27 mouse cellular contexts compared by ENCODE assay signal in the genomic region with DNA sequence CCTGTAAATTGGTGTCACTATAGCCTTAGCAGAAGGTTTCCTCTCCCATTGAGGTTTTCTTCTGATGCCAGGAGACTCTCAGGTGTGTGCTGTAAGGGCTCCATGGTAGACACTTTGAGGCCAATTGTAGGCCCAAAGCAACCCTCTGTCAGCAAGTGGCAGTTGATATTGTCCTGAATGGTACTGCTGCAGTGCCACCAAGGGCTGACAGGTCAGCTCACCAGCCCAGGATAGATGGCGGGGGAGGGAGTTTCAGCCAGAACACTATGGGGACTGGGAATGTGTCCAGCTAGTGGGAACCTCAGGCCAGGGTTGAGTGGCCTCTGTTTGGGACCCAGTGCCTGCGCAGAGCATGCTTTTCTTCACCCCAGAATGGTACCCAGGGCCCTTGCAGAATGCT. TPM values are rescaled to one million over a fixed set of nuclear protein-coding genes. Genes with fewer than 3 reads are reported as not detected.
A peak's percentile ranks its signal among the peaks of the same experiment; 100 is the strongest.
DNase-seq lines count a peak whose midpoint lies in the region; ATAC-seq and TF ChIP-seq lines count a peak whose summit lies in the region.
"Had no signal": no experiment of that assay in that cellular context is flagged by ENCODE, and none has a peak within 500 bp of the region (broad histone marks: within the 10 kb centered on the region; RNA-seq: fewer than 3 reads in every experiment).

No protein-coding gene starts in this region.

- H3K27me3 ChIP-seq in hindbrain, embryonic 13.5 days = no peaks in the 10 kb centered on the region
- H3K27me3 ChIP-seq in hindbrain, embryonic 14.5 days (ENCODE audit: control insufficient read depth, insufficient read depth, low read length) = no peaks in the 10 kb centered on the region
- no peaks in the 10 kb centered on the region for H3K27me3 ChIP-seq in midbrain, postnatal 0 days (ENCODE audit: insufficient read depth, low read length)
- no peaks in the 10 kb centered on the region for H3K27me3 ChIP-seq in midbrain, embryonic 15.5 days (replicated peaks)
- H3K27me3 ChIP-seq: embryonic facial prominence, embryonic 12.5 days; limb, embryonic 12.5 days; neural tube, embryonic 15.5 days had no signal

- 94% methylated on average over 2 of the region's 2 CpGs for WGBS in hindbrain, embryonic 13.5 days
- WGBS in hindbrain, embryonic 14.5 days = 82% methylated on average over 2 of the region's 2 CpGs
- WGBS in midbrain, postnatal 0 days = 93% methylated on average over 2 of the region's 2 CpGs
- 93% methylated on average over 2 of the region's 2 CpGs for WGBS in midbrain, embryonic 15.5 days

- no peak for ATAC-seq in hindbrain, embryonic 13.5 days (ENCODE audit: low FRiP score)
- ATAC-seq in hindbrain, embryonic 14.5 days (ENCODE audit: low FRiP score) = no peak
- no peak for ATAC-seq in midbrain, postnatal 0 days (ENCODE audit: low FRiP score)
- no peak for ATAC-seq in midbrain, embryonic 15.5 days (replicated peaks)
- ATAC-seq: forebrain, embryonic 14.5 days; intestine, postnatal 0 days had no signal

- peaks cover 48% of the 10 kb centered on the region for H3K4me1 ChIP-seq in hindbrain, embryonic 13.5 days (replicated peaks)
- peaks cover 31% of the 10 kb centered on the region for H3K4me1 ChIP-seq in hindbrain, embryonic 14.5 days (replicated peaks; ENCODE audit: control insufficient read depth, insufficient read depth, low read length)
- H3K4me1 ChIP-seq in midbrain, postnatal 0 days (ENCODE audit: insufficient read depth, low read length) = peaks cover 17% of the 10 kb centered on the region
- peaks cover 48% of the 10 kb centered on the region for H3K4me1 ChIP-seq in midbrain, embryonic 15.5 days

- no peak overlapping the region for H3K27ac ChIP-seq in hindbrain, embryonic 13.5 days
- H3K27ac ChIP-seq in hindbrain, embryonic 14.5 days = no peak overlapping the region
- 0 out of 2 replicates have a peak overlapping the region, but pooled peaks have one; percentile 18 for H3K27ac ChIP-seq in midbrain, postnatal 0 days (ENCODE audit: low read depth, low read length)
- H3K27ac ChIP-seq in midbrain, embryonic 15.5 days = no peak overlapping the region
- H3K27ac ChIP-seq: embryonic facial prominence, embryonic 12.5 days; limb, embryonic 12.5 days; liver, embryonic 15.5 days; neural tube, embryonic 15.5 days had no signal

- H3K9ac ChIP-seq in hindbrain, embryonic 13.5 days = peak overlapping the region; percentile 46; the same call in 1 of the 2 replicates
- no peak overlapping the region for H3K9ac ChIP-seq in hindbrain, embryonic 14.5 days
- peak overlapping the region; percentile 29 for H3K9ac ChIP-seq in midbrain, postnatal 0 days (replicated peaks; ENCODE audit: low read length, poor library complexity, severe bottlenecking)
- no peak overlapping the region for H3K9ac ChIP-seq in midbrain, embryonic 15.5 days
- H3K9ac ChIP-seq: embryonic facial prominence, embryonic 12.5 days; limb, embryonic 12.5 days; liver, embryonic 15.5 days; lung, embryonic 14.5 days had no signal

- peak; percentile 93 for DNase-seq in heart, adult 11 months
- DNase-seq in heart, postnatal 36 days = no peak
- no peak for DNase-seq in hindbrain, embryonic 14.5 days (ENCODE audit: low spot score)
- DNase-seq in midbrain, postnatal 0 days (ENCODE audit: low spot score) = no peak
- DNase-seq in adrenal gland, adult 18-20 months (ENCODE audit: low spot score in 2 of 2) = no peak
- DNase-seq: adrenal gland, postnatal 14 days; cerebellum, adult 11-12 months; cerebellum, adult 9-11 months; embryo, embryonic 11 days; gastrocnemius, postnatal 36 days; kidney, postnatal 14 days; lung, embryonic 14.5 days; lung, postnatal 14 days; retina, postnatal 1 day; right cerebral cortex, postnatal 14 days; thymus, postnatal 4 days had no signal

- no peaks in the 10 kb centered on the region for H3K9me3 ChIP-seq in hindbrain, embryonic 13.5 days
- no peaks in the 10 kb centered on the region for H3K9me3 ChIP-seq in hindbrain, embryonic 14.5 days (ENCODE audit: control insufficient read depth, low read length)
- no peaks in the 10 kb centered on the region for H3K9me3 ChIP-seq in midbrain, postnatal 0 days (ENCODE audit: low read length)
- H3K9me3 ChIP-seq in midbrain, embryonic 15.5 days = no peaks in the 10 kb centered on the region
- H3K9me3 ChIP-seq: embryonic facial prominence, embryonic 12.5 days; G1E; limb, embryonic 12.5 days; liver, embryonic 15.5 days; neural tube, embryonic 15.5 days had no signal

- H3K4me3 ChIP-seq in hindbrain, embryonic 13.5 days = no peak overlapping the region
- no peak overlapping the region for H3K4me3 ChIP-seq in hindbrain, embryonic 14.5 days (replicated peaks; ENCODE audit: low read length)
- no peak overlapping the region for H3K4me3 ChIP-seq in midbrain, postnatal 0 days (ENCODE audit: low read depth, low read length)
- H3K4me3 ChIP-seq in midbrain, embryonic 15.5 days = no peak overlapping the region
- H3K4me3 ChIP-seq: embryonic facial prominence, embryonic 12.5 days; limb, embryonic 12.5 days; liver, embryonic 15.5 days; neural tube, embryonic 15.5 days had no signal

- intact Hi-C loops in heart, postnatal 36 days (cut with DNase I) = no loop called here

- no peak overlapping the region for H3K4me2 ChIP-seq in hindbrain, embryonic 13.5 days
- H3K4me2 ChIP-seq in hindbrain, embryonic 14.5 days (replicated peaks) = no peak overlapping the region
- H3K4me2 ChIP-seq in midbrain, postnatal 0 days (ENCODE audit: low read depth, low read length, poor library complexity, severe bottlenecking) = no peak overlapping the region; the same call in 1 of the 2 replicates
- no peak overlapping the region for H3K4me2 ChIP-seq in midbrain, embryonic 15.5 days
- H3K4me2 ChIP-seq: embryonic facial prominence, embryonic 12.5 days; limb, embryonic 12.5 days; liver, embryonic 15.5 days; lung, embryonic 14.5 days had no signal

- no peak for TF ChIP-seq CTCF in midbrain, postnatal 0 days (IDR thresholded peaks at IDR 0.05)

- peaks cover 57% of the 10 kb centered on the region for H3K36me3 ChIP-seq in hindbrain, embryonic 13.5 days
- H3K36me3 ChIP-seq in hindbrain, embryonic 14.5 days (replicated peaks; ENCODE audit: control insufficient read depth, insufficient read depth) = peaks cover 54% of the 10 kb centered on the region
- H3K36me3 ChIP-seq in midbrain, postnatal 0 days (ENCODE audit: insufficient read depth, low read length) = peaks cover 44% of the 10 kb centered on the region
- H3K36me3 ChIP-seq in midbrain, embryonic 15.5 days (replicated peaks) = peaks cover 31% of the 10 kb centered on the region
- H3K36me3 ChIP-seq: G1E; liver, embryonic 15.5 days had no signal

RNA-seq across cellular contexts. Expression of gene Gpc1, which starts 21.0 kb away (rescaled TPM):
- 100 to 1,000 TPM; 425 to 453 TPM for total RNA-seq in heart, postnatal 36 days (2021)
- 56.2 and 57.1 TPM in 2 replicates for polyA plus RNA-seq in hindbrain, embryonic 13.5 days (2015; fragmentation: Nextera tagmentation; extraction: Ambion mirVana)
- polyA plus RNA-seq in hindbrain, embryonic 14.5 days (2014; fragmentation: Nextera tagmentation; extraction: Ambion mirVana) = 64.0 and 66.1 TPM in 2 replicates
- total RNA-seq in midbrain, postnatal 0 days (2014; rRNA removed) = 151 and 208 TPM in 2 replicates
- polyA plus RNA-seq in midbrain, postnatal 0 days (2015; fragmentation: Nextera tagmentation; extraction: Ambion mirVana) = 51.8 and 53.3 TPM in 2 replicates
- polyA plus RNA-seq in midbrain, embryonic 15.5 days (2015; fragmentation: Nextera tagmentation; extraction: Ambion mirVana) = 62.3 and 66.1 TPM in 2 replicates
- total RNA-seq in adrenal gland, adult 18-20 months (2021) = 10 to 100 TPM; 43.3 to 65.4 TPM
- polyA plus RNA-seq: G1E had no signal

RNA-seq across cellular contexts. Expression of gene Ankmy1, which starts 50.3 kb away (rescaled TPM):
- not detected for total RNA-seq in heart, postnatal 36 days (2021)
- 0.23 and 0.98 TPM in 2 replicates for polyA plus RNA-seq in hindbrain, embryonic 13.5 days (2015; fragmentation: Nextera tagmentation; extraction: Ambion mirVana)
- polyA plus RNA-seq in hindbrain, embryonic 14.5 days (2014; fragmentation: Nextera tagmentation; extraction: Ambion mirVana) = 1.2 and 1.5 TPM in 2 replicates
- 0.28 TPM in 1 of 2 replicates, not detected in the other for total RNA-seq in midbrain, postnatal 0 days (2014; rRNA removed)
- 0.39 and 0.56 TPM in 2 replicates for polyA plus RNA-seq in midbrain, postnatal 0 days (2015; fragmentation: Nextera tagmentation; extraction: Ambion mirVana)
- 0.69 and 0.88 TPM in 2 replicates for polyA plus RNA-seq in midbrain, embryonic 15.5 days (2015; fragmentation: Nextera tagmentation; extraction: Ambion mirVana)
- under 1 TPM; 0.80 to 0.86 TPM for total RNA-seq in adrenal gland, adult 18-20 months (2021)
- polyA plus RNA-seq: intestine, postnatal 0 days; liver, adult 2 months; small intestine, adult 2 months had no signal

RNA-seq across cellular contexts. Expression of gene Dusp28, which starts 54.3 kb away (rescaled TPM):
- 10 to 100 TPM; 12.3 to 13.9 TPM for total RNA-seq in heart, postnatal 36 days (2021)
- 14.9 and 15.8 TPM in 2 replicates for polyA plus RNA-seq in hindbrain, embryonic 13.5 days (2015; fragmentation: Nextera tagmentation; extraction: Ambion mirVana)
- polyA plus RNA-seq in hindbrain, embryonic 14.5 days (2014; fragmentation: Nextera tagmentation; extraction: Ambion mirVana) = 12.2 and 12.4 TPM in 2 replicates
- total RNA-seq in midbrain, postnatal 0 days (2014; rRNA removed) = 30.2 and 34.8 TPM in 2 replicates
- 24.6 and 25.4 TPM in 2 replicates for polyA plus RNA-seq in midbrain, postnatal 0 days (2015; fragmentation: Nextera tagmentation; extraction: Ambion mirVana)
- 15.4 and 15.7 TPM in 2 replicates for polyA plus RNA-seq in midbrain, embryonic 15.5 days (2015; fragmentation: Nextera tagmentation; extraction: Ambion mirVana)
- 10 to 100 TPM; 14.3 to 14.5 TPM for total RNA-seq in adrenal gland, adult 18-20 months (2021)

RNA-seq across cellular contexts. Expression of gene Rnpepl1, which starts 58.1 kb away (rescaled TPM):
- total RNA-seq in heart, postnatal 36 days (2021) = 10 to 100 TPM; 79.4 to 82.5 TPM
- 22.4 and 26.5 TPM in 2 replicates for polyA plus RNA-seq in hindbrain, embryonic 13.5 days (2015; fragmentation: Nextera tagmentation; extraction: Ambion mirVana)
- polyA plus RNA-seq in hindbrain, embryonic 14.5 days (2014; fragmentation: Nextera tagmentation; extraction: Ambion mirVana) = 29.1 and 29.2 TPM in 2 replicates
- total RNA-seq in midbrain, postnatal 0 days (2014; rRNA removed) = 37.2 and 39.3 TPM in 2 replicates
- polyA plus RNA-seq in midbrain, postnatal 0 days (2015; fragmentation: Nextera tagmentation; extraction: Ambion mirVana) = 28.0 and 29.6 TPM in 2 replicates
- 32.9 and 37.1 TPM in 2 replicates for polyA plus RNA-seq in midbrain, embryonic 15.5 days (2015; fragmentation: Nextera tagmentation; extraction: Ambion mirVana)
- total RNA-seq in adrenal gland, adult 18-20 months (2021) = 10 to 100 TPM; 58.2 to 80.9 TPM

Comparison
In these comparisons a context has a peak if more than half of its experiments do, and no peak if none do; other contexts are left out.
1. H3K9ac ChIP-seq: peak in hindbrain, embryonic 13.5 days (single experiment) and midbrain, postnatal 0 days (single experiment); none in hindbrain, embryonic 14.5 days (single experiment) and midbrain, embryonic 15.5 days (single experiment).